In the genomic region with DNA sequence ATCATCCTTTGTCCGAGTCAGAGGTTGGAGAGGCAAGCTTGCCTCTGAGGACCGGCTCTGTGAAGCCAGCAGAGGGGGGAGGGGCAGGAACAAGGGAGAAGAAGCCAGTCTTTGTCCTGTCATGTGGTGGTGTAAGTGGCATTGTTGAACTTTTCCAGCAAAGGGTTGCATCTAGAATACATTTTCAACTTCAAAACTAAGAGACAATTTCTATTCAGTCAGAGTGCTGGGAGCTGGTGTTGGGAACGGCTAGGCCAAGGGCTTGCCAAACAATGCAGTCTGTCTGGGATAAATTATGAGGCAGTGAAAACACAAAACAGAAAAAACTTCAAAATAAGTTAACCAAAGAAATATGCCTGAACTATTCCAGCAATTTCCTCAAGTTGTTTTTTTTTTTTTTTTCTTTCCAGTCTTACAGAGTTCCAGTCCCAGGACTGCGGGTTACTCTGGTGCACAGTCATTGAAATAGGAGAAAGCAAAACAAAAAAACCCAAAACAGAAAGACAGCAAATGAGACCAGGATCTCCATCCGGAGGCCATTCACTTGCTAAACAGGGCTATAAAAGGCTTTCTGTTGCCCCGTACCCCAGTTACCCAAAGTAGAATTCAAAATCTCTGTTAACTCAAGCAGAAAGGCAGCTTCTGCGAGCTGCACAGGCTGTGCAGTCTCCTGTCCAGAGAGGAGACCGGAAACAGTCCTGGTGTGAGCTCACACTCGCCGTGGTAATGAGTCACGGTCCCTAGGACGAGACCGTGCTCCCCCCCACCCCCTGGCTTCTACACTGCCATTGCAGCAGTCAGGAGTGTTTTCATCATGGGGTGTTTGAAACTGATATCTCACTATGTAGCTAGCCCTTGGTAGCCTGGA, we compare ENCODE assay signal across 8 mouse cellular contexts.
DNase-seq lines count a peak whose midpoint lies in the region; ATAC-seq and TF ChIP-seq lines count a peak whose summit lies in the region.

No protein-coding gene starts in this region.

- TF ChIP-seq POLR2A in spleen, adult 2 months (IDR thresholded peaks at IDR 0.05; ENCODE audit: low read depth, low read length), result no peak

- no peak overlapping the region for H3K4me3 ChIP-seq in spleen, adult 2 months (ENCODE audit: extremely low read depth, insufficient read depth, insufficient read length)
- H3K4me3 ChIP-seq in kidney, embryonic 15.5 days (replicated peaks), result no peak overlapping the region
- H3K4me3 ChIP-seq in liver, embryonic 12.5 days, result no peak overlapping the region

- H3K4me1 ChIP-seq in spleen, adult 2 months (ENCODE audit: control insufficient read depth, insufficient read depth, insufficient read length), result peaks cover 14% of the 10 kb centered on the region; the same call in 1 of the 2 replicates
- peaks cover 30% of the 10 kb centered on the region for H3K4me1 ChIP-seq in kidney, embryonic 15.5 days
- peaks cover 19% of the 10 kb centered on the region for H3K4me1 ChIP-seq in liver, embryonic 12.5 days

- H3K27ac ChIP-seq in spleen, adult 2 months (ENCODE audit: insufficient read depth, low read length), result peak overlapping the region; percentile 36
- H3K27ac ChIP-seq in kidney, embryonic 15.5 days, result peak overlapping the region; percentile 95
- peak overlapping the region; percentile 57; the same call in 1 of the 2 replicates for H3K27ac ChIP-seq in liver, embryonic 12.5 days

- H3K27me3 ChIP-seq in spleen, adult 2 months (ENCODE audit: control insufficient read depth, insufficient read depth, low read length), result no peaks in the 10 kb centered on the region
- no peaks in the 10 kb centered on the region for H3K27me3 ChIP-seq in kidney, embryonic 15.5 days
- H3K27me3 ChIP-seq in liver, embryonic 12.5 days (replicated peaks), result no peaks in the 10 kb centered on the region

- H3K36me3 ChIP-seq in spleen, adult 2 months (ENCODE audit: control insufficient read depth, insufficient read depth, low read length), result peaks cover 8% of the 10 kb centered on the region; the same call in 1 of the 2 replicates
- peaks cover 19% of the 10 kb centered on the region for H3K36me3 ChIP-seq in kidney, embryonic 15.5 days
- H3K36me3 ChIP-seq in liver, embryonic 12.5 days, result peaks cover 26% of the 10 kb centered on the region

- H3K9me3 ChIP-seq in kidney, embryonic 15.5 days (replicated peaks), result no peaks in the 10 kb centered on the region
- H3K9me3 ChIP-seq in liver, embryonic 12.5 days (replicated peaks), result 0 out of 2 replicates have a peak, but pooled peaks cover 4% of the 10 kb centered on the region

- no peak for TF ChIP-seq CTCF in spleen, adult 2 months (IDR thresholded peaks at IDR 0.05; ENCODE audit: extremely low read depth, insufficient read depth, insufficient read length, insufficient replicate concordance)

- DNase-seq in spleen, adult 2 months (ENCODE audit: low read depth in 1 of 2, low spot score in 2 of 2), result no peak
- no peak for DNase-seq in spleen, postnatal 14 days (ENCODE audit: low spot score in 2 of 2)
- DNase-seq in embryo, embryonic 11 days, result peak; percentile 83
- DNase-seq in heart, adult 9 months (ENCODE audit: low spot score in 2 of 2), result peak; percentile 43 to 49
- peak; percentile 53 for DNase-seq in right cerebral cortex, postnatal 14 days

- 72% methylated on average over 13 of the region's 13 CpGs for WGBS in spleen, adult 2 months
- WGBS in kidney, embryonic 15.5 days, result 17% methylated on average over 13 of the region's 13 CpGs
- WGBS in liver, embryonic 12.5 days (ENCODE audit: insufficient replicate concordance), result 53% methylated on average over 13 of the region's 13 CpGs

- H3K4me2 ChIP-seq in kidney, embryonic 15.5 days, result peak overlapping the region; percentile 37
- H3K4me2 ChIP-seq in liver, embryonic 12.5 days, result no peak overlapping the region

- H3K9ac ChIP-seq in kidney, embryonic 15.5 days, result no peak overlapping the region
- H3K9ac ChIP-seq in liver, embryonic 12.5 days, result no peak overlapping the region

- peak; percentile 62; the same call in 1 of the 2 replicates for ATAC-seq in kidney, embryonic 15.5 days (replicated peaks; ENCODE audit: low FRiP score)
- ATAC-seq in liver, embryonic 12.5 days, result no peak
- ATAC-seq in megakaryocyte progenitor cell, adult 5-6 weeks (replicated peaks; ENCODE audit: poor library complexity), result no peak

Comparison
In these comparisons a context has a peak if more than half of its experiments do, and no peak if none do; other contexts are left out.
1. DNase-seq: peak in embryo, embryonic 11 days (single experiment), heart, adult 9 months (2 of 2) and right cerebral cortex, postnatal 14 days (single experiment); none in spleen, adult 2 months (0 of 2) and spleen, postnatal 14 days (0 of 2).
2. H3K27ac ChIP-seq: peak in every context shown above with its lines; median percentile 95 in kidney, embryonic 15.5 days; 57 in liver, embryonic 12.5 days; 36 in spleen, adult 2 months.